Mouse (Mus musculus) urinary bladder, postnatal 14 days (tissue): ENCODE results near the gene Vma21-ps.
"Not testable (repeated sequence)": the region's sequence is repeated elsewhere in the genome, so short reads cannot be mapped to it uniquely, and the experiment has no call there.

Source experiments
- DNase-seq: peaks from one replicate; pipeline ENCODE4 v3.0.0; 2021; ENCODE audit warnings: low spot score

Vma21-ps gene

GRCm38 (mm10) chr4:52497144-52497543 is at the start of gene Vma21-ps:
Gene Vma21-ps, minus strand, starts transcription at chr4:52497244.
- not testable (repeated sequence) for DNase-seq

- no peak for DNase-seq
These were observed 46.0 kb upstream of the Vma21-ps start for GRCm38 (mm10) chr4:52543001-52543400.

GRCm38 (mm10) chr4:52530636-52531035 is 33.6 kb upstream of the Vma21-ps start:
- DNase-seq: no peak

GRCm38 (mm10) chr4:52526464-52526863 is 29.4 kb upstream of the Vma21-ps start:
- DNase-seq: no peak

GRCm38 (mm10) chr4:52519301-52519700 is 22.3 kb upstream of the Vma21-ps start:
- DNase-seq: no peak

GRCm38 (mm10) chr4:52517580-52517979 is 20.5 kb upstream of the Vma21-ps start:
- no peak for DNase-seq

GRCm38 (mm10) chr4:52487486-52487885 is 9.6 kb downstream of the Vma21-ps start:
- DNase-seq: no peak

- no peak for DNase-seq
These were observed 23.6 kb downstream of the Vma21-ps start for GRCm38 (mm10) chr4:52473431-52473830.

GRCm38 (mm10) chr4:52461321-52461720 is 35.7 kb downstream of the Vma21-ps start:
- DNase-seq: no peak

GRCm38 (mm10) chr4:52459726-52460125 is 37.3 kb downstream of the Vma21-ps start:
- DNase-seq: no peak
